Comparison of ENCODE assay signal across 8 mouse cellular contexts in the genomic region with DNA sequence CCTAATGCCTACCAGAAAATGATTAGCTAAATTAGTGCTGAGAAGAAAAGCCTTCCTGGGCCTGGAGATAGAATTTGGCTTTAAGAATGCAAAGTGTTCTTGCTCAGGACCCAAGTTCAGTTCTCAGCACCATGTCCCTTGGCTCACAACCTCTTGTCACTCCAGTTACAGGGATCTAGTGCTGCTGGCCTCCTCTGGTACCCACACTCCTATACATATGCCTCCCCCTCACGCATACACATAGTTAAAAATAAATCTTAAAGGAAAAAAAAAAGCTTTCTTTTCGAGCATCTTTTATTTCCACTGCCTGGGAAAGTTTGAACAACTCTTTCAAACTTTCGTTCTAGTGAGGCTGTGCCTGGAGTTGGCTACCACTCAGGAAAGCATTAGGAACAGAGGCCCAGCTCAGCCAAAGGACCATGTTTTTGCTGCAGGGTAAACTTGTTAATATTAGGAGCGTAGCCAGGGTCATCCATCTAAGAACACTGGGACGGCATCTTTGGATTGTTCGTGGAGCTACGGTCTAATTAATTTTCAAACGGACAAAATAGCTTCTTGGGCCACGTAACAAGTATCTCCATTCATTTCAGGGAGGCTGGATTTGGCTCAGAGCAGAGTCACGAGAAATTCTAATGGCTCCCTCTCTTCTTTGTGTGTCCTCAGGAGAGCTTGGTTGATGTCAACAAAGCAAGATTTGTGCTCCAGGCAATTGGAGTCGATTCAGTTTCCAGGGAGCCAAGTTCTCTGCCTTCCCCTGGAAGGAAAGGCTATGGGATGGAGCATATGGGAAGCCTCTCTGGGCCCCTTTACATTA.
DNase-seq lines count a peak whose midpoint lies in the region; ATAC-seq and TF ChIP-seq lines count a peak whose summit lies in the region.

No protein-coding gene starts in this region.

- TF ChIP-seq CTCF in hindbrain, postnatal 0 days (IDR thresholded peaks at IDR 0.05; ENCODE audit: low read depth): no peak

- no peak overlapping the region for H3K4me3 ChIP-seq in embryonic facial prominence, embryonic 14.5 days (ENCODE audit: low read depth, low read length)
- H3K4me3 ChIP-seq in hindbrain, postnatal 0 days (ENCODE audit: low read length): no peak overlapping the region
- H3K4me3 ChIP-seq in midbrain, embryonic 16.5 days (ENCODE audit: low read depth, low read length): no peak overlapping the region
- H3K4me3 ChIP-seq in liver, embryonic 11.5 days (ENCODE audit: low read depth, low read length): no peak overlapping the region

- peak overlapping the region; percentile 61 for H3K27ac ChIP-seq in embryonic facial prominence, embryonic 14.5 days (replicated peaks; ENCODE audit: low read depth, low read length)
- H3K27ac ChIP-seq in hindbrain, postnatal 0 days: peak overlapping the region; percentile 54
- peak overlapping the region; percentile 22; the same call in 1 of the 2 replicates for H3K27ac ChIP-seq in midbrain, embryonic 16.5 days (ENCODE audit: low read length)
- H3K27ac ChIP-seq in liver, embryonic 11.5 days (ENCODE audit: low read depth, low read length): no peak overlapping the region

- no peak overlapping the region for H3K4me2 ChIP-seq in embryonic facial prominence, embryonic 14.5 days (ENCODE audit: low read depth, low read length)
- no peak overlapping the region for H3K4me2 ChIP-seq in hindbrain, postnatal 0 days (ENCODE audit: low read depth, low read length)
- no peak overlapping the region for H3K4me2 ChIP-seq in midbrain, embryonic 16.5 days (ENCODE audit: low read length)
- H3K4me2 ChIP-seq in liver, embryonic 11.5 days: no peak overlapping the region

- H3K4me1 ChIP-seq in embryonic facial prominence, embryonic 14.5 days (ENCODE audit: control insufficient read depth, insufficient read depth, low read length): peaks cover 5% of the 10 kb centered on the region; the same call in 1 of the 2 replicates
- no peaks in the 10 kb centered on the region; the same call in 1 of the 2 replicates for H3K4me1 ChIP-seq in hindbrain, postnatal 0 days (ENCODE audit: insufficient read depth, low read length)
- peaks cover 5% of the 10 kb centered on the region for H3K4me1 ChIP-seq in midbrain, embryonic 16.5 days (ENCODE audit: control insufficient read depth, insufficient read depth, low read length)
- no peaks in the 10 kb centered on the region for H3K4me1 ChIP-seq in liver, embryonic 11.5 days (replicated peaks; ENCODE audit: control insufficient read depth, insufficient read depth, low read length)

- H3K27me3 ChIP-seq in embryonic facial prominence, embryonic 14.5 days (replicated peaks; ENCODE audit: control insufficient read depth, insufficient read depth, low read length): no peaks in the 10 kb centered on the region
- H3K27me3 ChIP-seq in hindbrain, postnatal 0 days (ENCODE audit: insufficient read depth, low read length): no peaks in the 10 kb centered on the region
- peaks cover 13% of the 10 kb centered on the region; the same call in 1 of the 2 replicates for H3K27me3 ChIP-seq in midbrain, embryonic 16.5 days (ENCODE audit: control insufficient read depth, insufficient read depth, low read depth, low read length)
- no peaks in the 10 kb centered on the region for H3K27me3 ChIP-seq in liver, embryonic 11.5 days (replicated peaks; ENCODE audit: control insufficient read depth, insufficient read depth, low read length)

- no peaks in the 10 kb centered on the region for H3K9me3 ChIP-seq in embryonic facial prominence, embryonic 14.5 days (ENCODE audit: control insufficient read depth, low read length)
- no peaks in the 10 kb centered on the region for H3K9me3 ChIP-seq in hindbrain, postnatal 0 days (ENCODE audit: low read length)
- H3K9me3 ChIP-seq in midbrain, embryonic 16.5 days (replicated peaks; ENCODE audit: control insufficient read depth, low read length, poor library complexity, severe bottlenecking): no peaks in the 10 kb centered on the region
- no peaks in the 10 kb centered on the region for H3K9me3 ChIP-seq in liver, embryonic 11.5 days (ENCODE audit: control insufficient read depth, low read length)

- WGBS in embryonic facial prominence, embryonic 14.5 days: 43% methylated on average over 11 of the region's 11 CpGs
- 27% methylated on average over 11 of the region's 11 CpGs for WGBS in hindbrain, postnatal 0 days
- WGBS in midbrain, embryonic 16.5 days: 46% methylated on average over 11 of the region's 11 CpGs
- WGBS in liver, embryonic 11.5 days: 83% methylated on average over 11 of the region's 11 CpGs

- H3K9ac ChIP-seq in embryonic facial prominence, embryonic 14.5 days (ENCODE audit: low read depth, low read length): no peak overlapping the region
- no peak overlapping the region for H3K9ac ChIP-seq in hindbrain, postnatal 0 days (replicated peaks; ENCODE audit: low read length)
- no peak overlapping the region for H3K9ac ChIP-seq in midbrain, embryonic 16.5 days (ENCODE audit: low read depth, low read length)
- no peak overlapping the region for H3K9ac ChIP-seq in liver, embryonic 11.5 days (ENCODE audit: low read depth, low read length)

- peak; percentile 8 to 37 for DNase-seq in frontal cortex, postnatal 36 days (ENCODE audit: low spot score in 2 of 2)
- peak; percentile 90 for DNase-seq in embryonic facial prominence, embryonic 14.5 days (ENCODE audit: low spot score)
- DNase-seq in hindbrain, postnatal 0 days (ENCODE audit: low spot score): peak; percentile 78
- no peak for DNase-seq in liver, embryonic 11.5 days (ENCODE audit: low spot score)

- H3K36me3 ChIP-seq in embryonic facial prominence, embryonic 14.5 days (ENCODE audit: control insufficient read depth, insufficient read depth, low read length): no peaks in the 10 kb centered on the region
- H3K36me3 ChIP-seq in hindbrain, postnatal 0 days (ENCODE audit: insufficient read depth, low read length): no peaks in the 10 kb centered on the region
- H3K36me3 ChIP-seq in midbrain, embryonic 16.5 days (ENCODE audit: control insufficient read depth, insufficient read depth, low read length): no peaks in the 10 kb centered on the region
- H3K36me3 ChIP-seq in liver, embryonic 11.5 days (ENCODE audit: control insufficient read depth, insufficient read depth, low read length): no peaks in the 10 kb centered on the region

- no peak; the same call in 1 of the 2 replicates for ATAC-seq in frontal cortex, adult (ENCODE audit: low TSS enrichment)
- peak; percentile 77 for ATAC-seq in embryonic facial prominence, embryonic 14.5 days (ENCODE audit: low read depth)
- peak; percentile 82 for ATAC-seq in hindbrain, postnatal 0 days
- peak; percentile 87 for ATAC-seq in midbrain, embryonic 16.5 days
- ATAC-seq in monocyte, adult 5-6 weeks (replicated peaks; ENCODE audit: insufficient number of reproducible peaks, low FRiP score, low TSS enrichment, poor library complexity, severe bottlenecking): no peak
- ATAC-seq in megakaryocyte progenitor cell, adult 5-6 weeks (replicated peaks; ENCODE audit: poor library complexity): no peak
- no peak for ATAC-seq in liver, embryonic 11.5 days (replicated peaks; ENCODE audit: low FRiP score)

Comparison
In these comparisons a context has a peak if more than half of its experiments do, and no peak if none do; other contexts are left out.
1. ATAC-seq: peak in embryonic facial prominence, embryonic 14.5 days (single experiment), hindbrain, postnatal 0 days (single experiment) and midbrain, embryonic 16.5 days (single experiment); none in frontal cortex, adult (single experiment), monocyte, adult 5-6 weeks (single experiment), megakaryocyte progenitor cell, adult 5-6 weeks (single experiment) and liver, embryonic 11.5 days (single experiment).